Mouse (Mus musculus) myocyte (in vitro differentiated cells): ENCODE results near the gene Aco2. TPM values are rescaled to one million over a fixed set of nuclear protein-coding genes. Genes with fewer than 3 reads are reported as not detected.
A peak's percentile ranks its signal among the peaks of the same experiment; 100 is the strongest.
"Not testable (repeated sequence)": the region's sequence is repeated elsewhere in the genome, so short reads cannot be mapped to it uniquely, and the experiment has no call there.

ENCODE experiments used
- H3K27me3 ChIP-seq: one replicate; pipeline ENCODE4 v1.6.1; 2011; ENCODE audit not compliant: control insufficient read depth, insufficient read depth, insufficient read length
- H3K36me3 ChIP-seq: one replicate; pipeline ENCODE4 v1.6.1; 2011; ENCODE audit not compliant: control insufficient read depth, insufficient read depth
- H3K4me2 ChIP-seq: one replicate; pipeline ENCODE4 v1.6.1; 2011; ENCODE audit warnings: low read depth, control low read depth
- H3K4me3 ChIP-seq: one replicate; pipeline ENCODE4 v1.5.1; 2011; ENCODE audit warnings: mild to moderate bottlenecking, control low read depth, moderate library complexity
- H3K79me2 ChIP-seq: one replicate; pipeline ENCODE4 v1.6.1; 2011; ENCODE audit not compliant: control insufficient read depth, insufficient read depth
- H3ac ChIP-seq: one replicate; pipeline ENCODE4 v1.6.1; 2011; ENCODE audit not compliant: control insufficient read depth, insufficient read length
- MAX ChIP-seq: IDR thresholded peaks from one replicate; pipeline ENCODE4 v1.6.1; 2011; ENCODE audit warnings: low read depth, mild to moderate bottlenecking, control low read depth
- MYOD1 ChIP-seq, 3 experiments: IDR thresholded peaks; one replicate each; pipeline ENCODE4 v1.6.1; 2011; ENCODE audit warnings: control low read depth in 2 of 3, low read depth in 2 of 3, mild to moderate bottlenecking in 2 of 3, moderate library complexity in 1 of 3; ENCODE audit not compliant: insufficient read length in 2 of 3, control insufficient read depth in 1 of 3
- POLR2A ChIP-seq: IDR thresholded peaks from one replicate; pipeline ENCODE4 v1.6.1; 2011; ENCODE audit warnings: low read depth, mild to moderate bottlenecking, control low read depth, moderate library complexity; ENCODE audit not compliant: insufficient read length
- POLR2AphosphoS2 ChIP-seq: IDR thresholded peaks from one replicate; pipeline ENCODE4 v1.6.1; 2011; ENCODE audit warnings: low read depth, control low read depth; ENCODE audit not compliant: insufficient read length
- REST ChIP-seq: IDR thresholded peaks from one replicate; pipeline ENCODE4 v1.6.1; 2011; ENCODE audit warnings: mild to moderate bottlenecking, control low read depth, moderate library complexity; ENCODE audit not compliant: insufficient read depth, insufficient read length
- SRF ChIP-seq: IDR thresholded peaks from one replicate; pipeline ENCODE4 v1.6.1; 2011; ENCODE audit warnings: low read depth; ENCODE audit not compliant: control insufficient read depth, insufficient read length
- TCF12 ChIP-seq: IDR thresholded peaks from one replicate; pipeline ENCODE4 v1.6.1; 2011; ENCODE audit warnings: mild to moderate bottlenecking, control low read depth; ENCODE audit not compliant: poor library complexity, insufficient read depth, severe bottlenecking
- TCF3 ChIP-seq: IDR thresholded peaks from one replicate; pipeline ENCODE4 v1.6.1; 2011; ENCODE audit warnings: low read depth, control low read depth; ENCODE audit not compliant: insufficient read length
- USF1 ChIP-seq: IDR thresholded peaks from one replicate; pipeline ENCODE4 v1.6.1; 2011; ENCODE audit warnings: low read depth, mild to moderate bottlenecking, control low read depth, moderate library complexity
- polyA plus RNA-seq: library from polyadenylated mRNA; unstranded; fragments of >200 nt; fragmentation: generic; extraction: Trizol; gene quantifications from one replicate; pipeline ENCODE4 v1.2.1, GENCODE M21; 2012; ENCODE audit warnings: missing spikeins

The Aco2 gene
- polyA plus RNA-seq, 1 experiment, result 666 TPM

GRCm38 (mm10) chr15:81907953-81908352 is 35.8 kb downstream of the Aco2 start:
- Histone ChIP-seq H3ac (no peak overlapping the region), H3K4me2 (no peak overlapping the region), H3K27me3 (no peaks in the 10 kb centered on the region), H3K79me2 (no peaks in the 10 kb centered on the region), H3K36me3 (peaks cover 80% of the 10 kb centered on the region), H3K4me3 (no peak overlapping the region)
- peak; percentile 72 for TF ChIP-seq POLR2AphosphoS2
- TF ChIP-seq POLR2A, result peak; percentile 29
- no peak for TF ChIP-seq TCF3

GRCm38 (mm10) chr15:81908767-81909166 is 36.7 kb downstream of the Aco2 start:
- H3K79me2 ChIP-seq, H3K4me3 ChIP-seq, H3K4me2 ChIP-seq, H3K27me3 ChIP-seq, H3ac ChIP-seq: not testable (repeated sequence)
- peaks cover 84% of the 10 kb centered on the region for H3K36me3 ChIP-seq

- no peak overlapping the region for H3K4me3 ChIP-seq
- H3K4me2 ChIP-seq, result no peak overlapping the region
- H3K79me2 ChIP-seq, result no peaks in the 10 kb centered on the region
- H3K27me3 ChIP-seq, result no peaks in the 10 kb centered on the region
- H3ac ChIP-seq, result no peak overlapping the region
- TF ChIP-seq REST (no peak), TCF12 (no peak), TCF3 (no peak), POLR2A (no peak), MYOD1 (IDR thresholded peaks at IDR 0.05; ENCODE audit: control insufficient read depth in 1 of 3, insufficient read length in 2 of 3, low read depth in 2 of 3) (peak in 1 of 3 experiments; percentile 14), SRF (no peak)
- H3K36me3 ChIP-seq, result peaks cover 83% of the 10 kb centered on the region
Measured at GRCm38 (mm10) chr15:81912498-81912897, 40.4 kb downstream of the Aco2 start.

GRCm38 (mm10) chr15:81914668-81915067 is 42.6 kb downstream of the Aco2 start:
- no peak for TF ChIP-seq SRF
- TF ChIP-seq POLR2A, result peak; percentile 27
- TF ChIP-seq MAX, result no peak
- peak; percentile 75 for TF ChIP-seq POLR2AphosphoS2
- no peak for TF ChIP-seq REST
- H3K4me2 ChIP-seq, result no peak overlapping the region
- no peaks in the 10 kb centered on the region for H3K79me2 ChIP-seq

GRCm38 (mm10) chr15:81915663-81916062 is 43.6 kb downstream of the Aco2 start:
- Histone ChIP-seq H3ac (no peak overlapping the region), H3K4me2 (no peak overlapping the region), H3K4me3 (no peak overlapping the region), H3K36me3 (peaks cover 57% of the 10 kb centered on the region), H3K27me3 (no peaks in the 10 kb centered on the region), H3K79me2 (no peaks in the 10 kb centered on the region)
- TF ChIP-seq TCF12 (no peak), USF1 (no peak), POLR2A (no peak), POLR2AphosphoS2 (peak; percentile 15), SRF (no peak), REST (no peak)

More at GRCm38 (mm10) chr15:81914668-81915067, 42.6 kb downstream of the Aco2 start:
- Histone ChIP-seq H3K36me3 (peaks cover 66% of the 10 kb centered on the region), H3ac (no peak overlapping the region), H3K4me3 (no peak overlapping the region), H3K27me3 (no peaks in the 10 kb centered on the region)

- H3K4me2 ChIP-seq, result no peak overlapping the region
- H3K27me3 ChIP-seq, result no peaks in the 10 kb centered on the region
- H3K4me3 ChIP-seq, result no peak overlapping the region
- no peaks in the 10 kb centered on the region for H3K79me2 ChIP-seq
- no peak overlapping the region for H3ac ChIP-seq
- H3K36me3 ChIP-seq, result peaks cover 49% of the 10 kb centered on the region
- TF ChIP-seq POLR2AphosphoS2 (peak; percentile 86), MAX (no peak), POLR2A (peak; percentile 29)
Measured at GRCm38 (mm10) chr15:81917201-81917600, 45.1 kb downstream of the Aco2 start.
